Mouse (Mus musculus) retina, adult 2 months (tissue): ENCODE results near the gene 4930447C04Rik.

ENCODE experiments used
- DNase-seq: peaks from one replicate; pipeline ENCODE4 v3.0.0-alpha.2; 2012; ENCODE audit warnings: low read depth, low spot score

4930447C04Rik gene

GRCm38 (mm10) chr12:72837302-72837701, 103.3 kb downstream of the 4930447C04Rik start:
- DNase-seq = no peak

GRCm38 (mm10) chr12:72835518-72836015, 105.0 kb downstream of the 4930447C04Rik start:
- no peak for DNase-seq

- DNase-seq = no peak
Observed at GRCm38 (mm10) chr12:72834773-72835517, 105.6 kb downstream of the 4930447C04Rik start.

GRCm38 (mm10) chr12:72831711-72832432, 108.7 kb downstream of the 4930447C04Rik start:
- no peak for DNase-seq
